Mouse (Mus musculus) B cell, adult 2 months (primary cell): ENCODE measurements around the gene Gpc6.

ENCODE experiments used
- DNase-seq, 2 experiments: peaks; one replicate each; pipeline ENCODE4 v3.0.0; 2022

The Gpc6 gene

DNA sequence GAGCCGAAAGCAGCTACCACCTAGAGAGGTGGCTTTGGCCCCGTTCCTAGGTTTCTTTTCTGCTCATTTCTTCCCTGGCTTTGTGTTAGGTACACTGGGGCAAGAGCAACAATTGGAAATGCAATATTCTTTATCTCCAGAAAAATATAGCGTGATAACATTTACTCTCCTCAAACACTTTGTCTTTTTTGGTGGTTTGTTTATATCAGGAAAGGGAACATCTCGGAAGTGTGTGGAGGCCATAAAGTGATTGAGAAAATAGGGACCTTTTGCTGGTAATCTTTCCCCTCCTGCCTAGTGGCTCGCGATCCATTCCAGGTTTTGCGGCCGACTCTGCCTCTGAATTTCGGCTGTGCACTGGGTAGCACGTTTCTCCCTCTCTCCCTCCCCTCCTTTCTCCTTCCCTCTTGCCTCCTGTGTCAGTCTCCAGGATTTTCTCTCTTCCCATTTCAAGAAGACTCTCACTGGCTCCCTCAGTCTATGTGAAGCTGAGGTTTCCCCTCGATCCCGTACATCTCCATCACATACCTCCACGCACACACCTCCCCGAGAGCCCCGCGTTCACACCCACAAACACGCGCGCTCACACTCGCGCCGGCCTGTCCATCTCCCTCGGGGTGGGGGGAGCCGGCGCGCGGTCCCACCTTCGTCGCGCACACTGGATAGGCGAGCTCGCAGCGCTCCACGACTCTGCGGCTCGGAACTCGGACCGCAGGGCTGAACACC lies at the start of gene Gpc6:
Gene Gpc6, plus strand, starts transcription at position 440 of the 726 bp plus-strand sequence.
- no peak for DNase-seq

DNA sequence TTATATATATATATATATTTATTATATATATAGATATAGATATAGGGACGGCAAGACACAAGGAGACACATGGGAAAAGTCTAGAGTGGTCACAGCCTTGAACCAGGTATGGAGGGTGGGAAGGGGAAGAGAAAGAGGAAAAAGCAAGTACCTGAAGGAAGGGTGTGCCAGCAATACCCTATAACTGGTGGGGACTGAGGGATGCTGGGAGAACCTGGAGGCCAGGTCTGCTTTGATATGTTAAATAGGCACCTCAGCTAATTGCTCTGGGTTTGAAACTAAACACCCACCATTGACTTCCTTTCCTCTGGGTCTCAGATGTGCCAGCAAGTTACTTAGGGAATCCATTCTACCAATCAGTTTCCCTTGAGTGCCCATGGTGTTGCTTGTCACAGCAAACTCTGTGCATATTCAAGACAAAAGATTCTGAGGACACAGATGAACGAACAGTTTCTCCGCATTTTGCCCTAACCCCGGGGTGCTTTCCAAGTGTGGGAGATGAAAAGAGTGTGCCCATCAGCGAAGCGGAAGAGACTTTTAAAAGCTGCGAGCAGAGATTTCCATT lies 42.6 kb upstream of the Gpc6 start:
- DNase-seq = no peak

DNA sequence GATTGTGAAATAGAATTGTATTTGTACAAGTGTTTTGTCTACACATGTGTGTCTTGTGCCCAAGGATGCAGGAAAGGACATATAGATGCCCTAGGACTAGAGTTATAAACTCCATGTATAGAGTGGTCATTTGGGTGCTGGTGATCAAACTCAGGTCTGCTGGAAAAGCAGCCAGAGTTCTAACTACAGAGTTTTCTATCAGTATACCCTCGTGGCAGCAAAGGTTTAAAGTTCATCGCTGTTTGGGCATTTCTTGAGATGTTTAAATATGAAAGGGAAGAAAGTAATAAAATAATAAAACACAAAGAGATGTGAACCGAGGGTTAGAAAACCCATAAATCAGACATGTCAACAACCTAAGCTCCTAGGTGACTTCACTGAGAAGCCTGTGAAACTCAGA lies 30.8 kb upstream of the Gpc6 start:
- no peak for DNase-seq

DNA sequence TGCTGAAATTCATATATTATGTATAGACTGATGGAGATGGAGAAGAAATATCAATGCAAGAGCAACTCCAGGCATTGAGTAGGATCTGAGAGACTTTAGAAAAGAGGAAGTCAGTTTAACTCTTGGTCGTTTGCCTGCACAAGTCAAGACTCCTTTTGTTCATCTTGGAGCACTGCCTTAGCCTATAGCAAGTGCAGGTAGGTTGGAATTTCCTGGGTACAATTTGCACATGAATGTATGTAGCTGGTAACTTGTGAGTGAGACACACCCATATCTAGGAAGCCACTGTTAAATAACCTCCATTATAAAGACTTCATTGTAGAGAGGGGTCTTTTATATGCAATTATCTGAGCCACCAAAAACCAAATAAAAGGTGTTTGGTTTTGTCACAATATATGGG lies 27.1 kb upstream of the Gpc6 start:
- DNase-seq = no peak

DNA sequence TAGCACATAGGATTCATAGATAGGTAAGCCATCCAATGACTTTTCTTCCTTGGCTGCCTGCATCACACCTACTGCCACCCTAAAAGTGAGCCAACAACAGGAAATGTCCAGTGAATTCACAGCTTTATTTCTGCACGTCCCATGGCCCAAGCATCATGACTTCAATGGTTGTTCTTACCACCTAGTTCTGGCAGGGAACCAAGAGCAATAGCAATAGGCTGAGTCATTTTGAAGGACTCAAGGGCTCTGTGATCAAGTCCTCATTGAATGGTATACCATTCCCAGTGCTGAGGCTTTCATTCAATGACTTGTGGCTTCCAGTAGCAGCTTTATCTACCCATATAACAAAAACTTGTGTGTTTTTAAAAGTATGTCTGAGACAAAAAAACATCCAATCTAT lies 13.3 kb upstream of the Gpc6 start:
- no peak for DNase-seq

DNA sequence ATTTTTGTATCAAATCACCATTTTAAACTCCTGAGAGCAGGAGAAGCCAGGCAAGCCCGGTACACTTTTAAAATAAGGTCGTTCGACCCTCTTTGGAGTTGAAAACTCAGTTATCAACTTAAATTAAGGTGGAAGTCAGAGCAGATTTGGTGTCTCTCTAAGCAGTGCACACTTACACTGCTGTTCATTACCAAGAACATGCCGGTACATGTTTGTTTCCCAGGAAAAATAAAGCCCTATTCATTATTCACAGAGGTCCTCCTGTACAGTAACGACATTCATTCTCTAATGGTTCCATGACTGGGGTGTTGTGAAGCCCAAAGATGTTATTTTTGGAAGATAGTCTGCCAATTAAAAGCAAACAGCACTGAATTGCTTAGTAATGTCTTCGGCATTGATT lies 8.2 kb upstream of the Gpc6 start:
- DNase-seq = no peak

DNA sequence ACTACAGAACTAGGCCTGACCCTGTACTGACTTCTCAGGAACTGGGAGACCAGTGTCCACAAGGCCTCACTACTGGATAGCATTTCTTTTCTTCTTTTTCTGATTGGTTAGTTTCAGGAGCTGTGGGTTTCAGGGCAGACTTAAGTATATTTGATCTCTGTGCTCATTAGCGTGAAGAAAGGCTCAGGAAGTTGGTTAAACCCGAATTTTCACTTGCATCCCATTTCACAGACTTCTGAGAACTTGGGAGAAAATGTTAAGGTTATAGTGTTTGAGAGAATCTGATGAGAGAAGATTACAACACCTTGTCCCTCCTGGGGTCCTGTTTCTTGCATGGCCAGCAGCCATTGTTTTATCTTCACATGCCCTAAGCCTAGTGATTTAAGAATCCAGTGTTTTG lies 849 bp upstream of the Gpc6 start:
- no peak for DNase-seq

DNA sequence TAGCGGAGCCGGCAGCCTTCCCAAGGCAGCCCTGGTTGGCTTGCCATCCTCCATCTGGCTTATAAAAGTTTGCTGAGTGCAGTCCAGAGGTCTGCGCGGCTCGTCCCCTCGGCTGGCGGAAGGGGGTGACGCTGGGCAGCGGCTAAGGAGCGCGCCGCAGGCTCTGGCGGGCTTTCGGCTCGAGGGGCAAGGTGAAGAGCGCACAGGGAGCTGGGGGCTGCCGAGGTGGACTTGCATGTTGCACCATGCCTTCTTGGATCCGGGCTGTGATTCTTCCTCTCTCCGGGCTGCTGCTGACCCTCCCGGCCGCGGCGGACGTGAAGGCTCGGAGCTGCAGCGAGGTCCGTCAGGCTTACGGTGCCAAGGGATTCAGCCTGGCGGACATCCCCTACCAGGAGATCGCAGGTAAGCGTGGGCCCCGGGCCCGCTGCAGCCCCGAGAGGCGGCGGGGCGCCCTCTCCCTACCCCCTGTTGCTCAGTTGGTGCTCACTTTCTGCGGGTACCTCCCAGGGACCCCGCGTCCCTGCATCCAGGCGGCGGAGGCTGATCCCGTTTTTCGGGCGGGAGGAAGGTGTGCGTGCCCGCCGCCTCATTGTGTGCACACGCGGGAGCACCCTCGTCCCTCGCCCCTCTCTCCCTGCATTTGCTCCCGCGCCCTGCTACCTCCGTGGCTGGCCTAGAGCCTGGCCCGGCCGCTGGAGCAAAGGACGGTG lies 732 bp downstream of the Gpc6 start:
- no peak for DNase-seq

DNA sequence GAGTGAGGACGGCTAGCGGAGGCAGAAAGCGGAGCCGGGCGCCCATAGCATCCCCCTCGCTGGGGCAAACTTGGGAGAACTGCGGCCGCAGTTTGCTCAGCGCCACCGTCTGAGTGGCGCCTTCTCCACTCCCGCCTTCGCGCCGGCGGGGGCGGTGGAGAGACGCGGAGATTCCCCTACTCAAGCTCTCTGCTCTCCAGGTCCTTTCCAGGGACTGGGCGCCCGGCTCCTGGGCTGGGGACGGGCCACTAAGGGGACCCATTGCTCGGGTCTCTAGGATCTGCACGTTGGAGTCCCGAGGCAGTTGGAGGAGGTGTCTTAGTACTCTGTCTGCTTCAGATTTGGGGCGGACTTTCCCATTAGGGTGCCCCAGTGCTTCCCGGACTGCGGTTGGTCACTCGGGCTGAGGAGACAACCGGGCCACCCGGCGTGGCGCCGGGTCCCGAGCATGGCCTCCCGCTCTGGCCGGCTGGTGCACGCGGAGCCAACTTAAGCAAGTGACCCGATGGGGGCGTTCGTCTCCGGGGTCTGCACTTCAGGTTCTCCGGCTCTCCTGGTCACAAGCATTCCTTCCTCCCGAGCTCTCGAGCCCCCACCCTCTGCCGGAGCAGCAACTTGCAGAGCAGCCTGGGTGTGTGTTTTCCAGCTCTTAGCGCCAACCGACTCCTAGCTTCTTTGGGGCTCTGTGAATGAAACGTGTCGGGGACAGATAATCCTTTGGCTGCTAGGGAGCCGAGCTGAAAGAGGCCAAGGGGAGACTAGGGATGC lies 1.5 kb downstream of the Gpc6 start:
- no peak for DNase-seq

DNA sequence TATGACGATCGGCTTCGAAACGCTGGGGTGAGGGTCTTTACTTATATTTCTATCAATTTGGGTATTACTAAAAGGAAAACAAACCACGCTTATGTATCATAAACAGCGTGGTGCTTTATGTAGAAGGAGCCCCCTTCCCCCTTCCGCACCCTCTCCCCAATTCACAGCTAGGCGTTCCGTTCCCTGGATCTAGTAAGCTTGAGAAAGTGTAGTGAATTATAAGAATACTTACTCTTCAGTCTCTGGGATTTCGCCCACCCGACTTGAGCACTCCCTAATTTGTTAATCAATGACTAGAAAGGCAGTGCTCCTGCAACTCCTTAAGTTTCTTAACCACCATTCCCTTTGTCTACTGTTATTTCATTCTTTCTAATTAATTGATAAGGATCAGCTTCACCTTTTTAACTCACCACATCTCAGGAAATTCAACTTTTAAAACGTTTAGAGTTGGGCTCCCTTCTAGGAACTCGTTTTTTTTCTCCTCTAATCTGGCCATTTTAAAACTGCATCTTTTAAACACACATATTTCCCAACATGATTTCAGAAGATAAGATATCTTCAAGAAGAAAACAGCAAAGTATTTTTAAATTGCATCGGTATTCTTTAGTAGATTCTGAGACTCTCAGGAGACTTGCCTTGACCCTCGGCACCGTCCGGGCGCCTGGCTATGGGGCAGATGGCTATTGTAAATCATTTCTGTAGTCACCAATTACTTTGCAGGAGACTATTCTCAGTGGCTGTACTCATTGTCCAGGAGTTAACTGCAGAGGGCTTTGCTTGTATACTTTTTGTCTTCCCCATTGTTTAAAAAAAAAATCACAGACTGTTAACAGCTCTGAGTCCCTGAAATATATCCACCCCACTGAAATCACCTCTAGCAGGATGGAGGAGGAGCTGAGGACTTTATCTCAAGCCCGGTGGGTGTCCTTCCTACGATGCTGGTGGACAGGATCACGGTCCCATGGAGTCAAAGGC lies 2.5 kb downstream of the Gpc6 start:
- DNase-seq = no peak

DNA sequence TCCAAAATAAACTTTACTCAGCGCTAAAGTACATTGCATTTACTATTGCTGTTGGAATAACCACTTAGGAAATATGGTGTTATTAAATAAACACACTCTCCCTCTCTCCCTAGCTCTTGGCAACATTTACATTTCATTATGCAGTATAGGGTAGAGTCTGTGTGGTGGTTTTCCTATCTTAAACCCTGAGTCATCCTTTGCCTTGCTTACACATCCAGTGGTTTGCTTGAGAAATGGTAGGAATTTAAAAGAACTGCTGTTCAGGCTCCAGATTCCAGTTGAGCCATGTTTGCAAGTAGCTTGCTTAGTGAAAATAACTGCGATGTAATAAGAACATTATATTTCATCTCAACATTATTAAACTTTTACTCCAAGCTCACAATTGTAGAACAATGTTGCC lies 3.3 kb downstream of the Gpc6 start:
- no peak for DNase-seq

DNA sequence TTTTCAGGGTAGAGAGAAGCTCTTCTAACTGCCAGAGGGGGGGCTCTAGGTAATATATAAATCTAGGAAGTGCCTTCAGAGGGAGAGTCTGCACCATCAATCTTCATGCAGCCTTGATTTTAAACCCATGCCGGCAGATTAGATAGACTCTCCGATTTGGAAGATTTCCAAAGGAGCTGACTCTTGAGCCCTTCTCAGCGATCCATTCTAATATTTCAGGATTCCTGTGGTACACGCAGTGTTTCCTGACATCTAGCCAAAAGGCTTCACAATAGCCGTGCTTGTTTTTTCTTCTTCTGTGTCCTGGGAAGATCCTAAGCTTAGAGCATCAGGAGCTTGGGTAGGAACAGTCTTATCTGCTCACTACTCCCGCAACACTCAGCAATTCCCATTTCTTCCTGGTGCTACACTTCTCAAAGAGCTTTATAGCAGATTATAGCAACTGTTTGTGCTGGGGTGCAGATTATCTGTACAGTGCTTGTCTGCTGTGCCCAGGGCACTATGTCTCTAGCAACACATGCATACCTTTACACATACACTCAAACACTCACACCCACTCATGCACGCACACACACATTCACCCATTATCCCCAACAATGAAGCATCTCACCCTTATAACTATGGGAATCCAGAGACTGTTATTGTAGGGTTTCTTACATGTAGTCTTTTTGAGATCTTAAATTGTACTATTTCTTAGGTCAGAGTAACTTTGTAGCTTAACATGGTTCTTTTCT lies 3.8 kb downstream of the Gpc6 start:
- no peak for DNase-seq

DNA sequence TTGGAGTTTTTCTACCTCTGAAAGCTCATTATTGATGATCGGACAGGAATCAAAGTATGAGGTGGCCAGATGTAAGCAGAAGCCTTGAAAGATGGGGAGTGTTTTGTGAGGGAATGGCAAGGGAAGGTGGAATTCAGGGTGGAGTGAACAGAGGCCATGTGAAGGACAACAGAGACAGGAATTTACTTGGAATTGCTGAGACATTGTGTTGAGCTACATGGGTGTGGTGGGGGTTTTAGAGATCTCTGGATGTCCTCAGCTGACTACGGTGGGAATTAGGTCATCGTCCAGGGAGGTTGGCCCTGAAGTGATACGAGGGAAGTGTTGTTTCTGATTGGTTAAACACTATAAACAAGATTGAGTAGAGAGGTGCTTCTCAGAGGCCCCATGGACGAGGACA lies 8.7 kb downstream of the Gpc6 start:
- DNase-seq = no peak

DNA sequence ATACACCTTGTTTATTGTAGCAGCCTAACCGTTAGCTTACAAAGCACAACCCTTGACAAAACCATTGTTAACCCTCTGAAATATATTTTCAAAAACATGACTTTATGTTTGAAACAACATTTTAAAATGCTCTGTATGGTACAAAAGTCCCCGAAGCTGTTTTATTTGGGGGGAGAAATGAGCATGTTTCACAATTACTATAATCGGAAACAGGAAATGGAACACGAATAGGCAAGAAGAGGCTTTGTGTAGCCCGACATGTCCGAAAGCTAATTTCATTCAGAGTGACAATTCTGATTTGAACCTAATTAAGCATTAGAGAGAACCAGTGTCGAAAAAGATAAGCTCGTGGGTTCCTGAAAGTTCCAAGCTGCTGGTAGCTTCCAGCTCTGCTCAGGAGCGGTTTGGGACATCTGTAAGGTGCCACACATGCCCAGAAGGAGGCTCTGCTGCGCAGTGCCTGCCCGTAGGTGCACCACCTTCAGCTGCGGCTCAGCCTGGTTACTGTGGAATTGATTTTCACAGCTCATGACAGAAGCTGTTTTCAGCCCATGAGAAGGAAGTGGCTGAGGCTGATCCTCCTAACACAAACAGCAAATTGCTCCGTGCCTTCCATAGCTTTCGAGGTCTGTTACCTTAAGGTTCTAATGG lies 12.9 kb downstream of the Gpc6 start:
- DNase-seq = no peak

DNA sequence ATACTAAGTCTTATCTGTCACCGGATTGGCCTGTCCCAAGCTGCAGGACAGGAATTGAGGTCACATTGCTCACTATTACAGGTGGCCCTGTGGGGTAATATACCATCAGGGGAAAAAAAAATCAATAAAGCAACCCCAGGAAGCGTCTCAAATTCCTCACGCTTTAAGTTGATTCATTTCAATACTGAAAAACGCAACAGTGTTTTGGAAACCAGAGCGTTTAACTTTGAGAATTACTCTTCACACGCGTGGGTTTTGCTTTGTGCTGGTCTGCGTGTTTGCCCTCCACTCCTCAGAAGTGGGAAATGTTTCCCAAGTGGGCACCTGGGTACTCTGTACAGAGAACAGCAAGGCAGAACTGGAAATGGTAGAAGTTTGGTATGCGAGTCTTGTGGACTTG lies 13.6 kb downstream of the Gpc6 start:
- no peak for DNase-seq

DNA sequence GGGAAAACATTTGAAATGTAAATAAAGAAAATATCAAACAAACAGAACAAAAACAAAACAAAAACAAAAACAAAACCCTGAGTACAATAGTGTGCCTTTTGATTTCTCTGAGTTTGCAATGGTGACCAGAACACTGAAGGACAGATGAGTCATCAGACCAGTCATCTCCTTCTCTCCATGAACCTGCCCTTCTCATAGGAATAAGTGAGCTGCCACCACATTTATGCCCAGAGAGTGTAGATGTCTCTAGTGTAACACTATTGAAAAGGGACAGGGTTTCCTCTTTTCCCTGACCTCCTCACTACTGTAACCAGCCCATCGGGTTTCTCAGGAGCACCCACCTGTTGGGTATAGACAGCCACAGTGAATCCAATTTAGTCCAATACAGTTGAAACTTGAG lies 14.4 kb downstream of the Gpc6 start:
- no peak for DNase-seq

DNA sequence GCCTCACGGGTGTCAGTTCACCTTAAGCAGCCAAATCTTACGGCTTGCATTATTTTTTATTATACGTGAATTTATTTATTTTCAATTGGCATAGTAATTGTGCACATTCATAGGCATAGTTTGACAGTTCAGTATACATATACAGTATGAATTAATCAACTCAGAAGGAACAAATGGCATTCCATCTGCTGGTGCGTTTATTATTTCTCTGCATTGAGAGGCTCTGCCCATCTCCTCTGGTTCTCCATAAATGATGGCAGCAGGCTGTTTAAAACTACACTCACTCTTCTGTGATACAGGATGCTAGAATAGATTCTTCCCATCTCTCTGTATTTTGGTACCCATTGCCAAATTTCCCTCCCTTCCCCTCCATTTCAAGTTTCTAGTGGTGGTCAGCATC lies 16.7 kb downstream of the Gpc6 start:
- DNase-seq = no peak

DNA sequence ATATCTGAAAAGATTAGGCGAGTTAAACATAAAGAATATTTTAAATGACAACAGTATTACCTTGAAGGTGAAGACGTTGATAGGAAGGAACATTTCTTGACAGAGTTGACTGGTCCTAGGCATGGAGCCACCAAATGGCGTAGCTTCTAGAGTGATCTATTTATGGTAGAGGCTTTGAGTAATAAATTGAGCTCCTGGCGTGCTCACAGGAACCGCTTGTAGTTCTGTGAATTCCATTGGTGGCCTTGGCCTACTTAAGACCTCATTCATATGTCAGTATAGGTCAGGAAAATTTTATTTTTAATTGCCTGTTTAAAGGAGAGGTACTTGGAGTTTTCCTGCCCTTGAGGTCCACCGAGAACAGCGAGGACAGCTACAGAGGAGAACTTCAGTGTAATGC lies 18.6 kb downstream of the Gpc6 start:
- DNase-seq = no peak

DNA sequence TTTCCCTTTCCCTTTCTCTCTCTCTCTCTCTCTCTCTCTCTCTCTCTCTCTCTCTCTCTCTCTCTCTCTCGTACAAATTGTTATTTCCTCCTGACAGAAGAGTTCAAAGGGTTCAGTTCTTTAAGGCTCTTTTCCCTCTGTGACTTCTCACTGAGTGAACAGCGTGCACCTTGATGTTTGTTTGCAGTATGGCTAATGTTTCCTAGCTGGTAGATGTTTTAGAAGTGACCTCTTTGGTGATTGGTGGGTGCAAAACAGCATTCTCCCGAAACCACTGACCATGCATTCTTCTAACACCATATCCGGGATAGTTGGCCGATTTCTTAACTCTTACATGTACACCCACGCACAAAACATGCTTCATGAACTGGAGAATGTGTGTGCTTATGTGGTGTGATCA lies 20.9 kb downstream of the Gpc6 start:
- DNase-seq = no peak

DNA sequence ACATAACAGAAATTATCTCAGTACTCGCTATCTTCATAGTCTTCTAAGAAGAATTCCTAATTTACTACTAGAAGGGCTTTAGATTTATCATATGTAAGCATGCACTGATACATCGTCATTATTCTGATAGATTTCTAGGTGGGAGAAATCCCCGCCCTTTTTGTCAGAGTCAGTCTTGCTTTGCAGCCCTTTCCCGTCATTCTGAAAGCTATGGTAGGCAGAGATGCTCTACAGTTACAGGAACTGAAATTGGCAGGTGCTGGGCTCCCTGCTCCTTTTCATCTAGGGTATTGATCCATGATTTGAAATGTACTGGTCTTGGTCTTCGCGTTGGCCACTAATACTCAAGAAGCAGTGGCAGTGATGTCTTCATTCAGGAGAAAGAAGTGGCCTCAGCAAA lies 22.3 kb downstream of the Gpc6 start:
- DNase-seq = no peak

DNA sequence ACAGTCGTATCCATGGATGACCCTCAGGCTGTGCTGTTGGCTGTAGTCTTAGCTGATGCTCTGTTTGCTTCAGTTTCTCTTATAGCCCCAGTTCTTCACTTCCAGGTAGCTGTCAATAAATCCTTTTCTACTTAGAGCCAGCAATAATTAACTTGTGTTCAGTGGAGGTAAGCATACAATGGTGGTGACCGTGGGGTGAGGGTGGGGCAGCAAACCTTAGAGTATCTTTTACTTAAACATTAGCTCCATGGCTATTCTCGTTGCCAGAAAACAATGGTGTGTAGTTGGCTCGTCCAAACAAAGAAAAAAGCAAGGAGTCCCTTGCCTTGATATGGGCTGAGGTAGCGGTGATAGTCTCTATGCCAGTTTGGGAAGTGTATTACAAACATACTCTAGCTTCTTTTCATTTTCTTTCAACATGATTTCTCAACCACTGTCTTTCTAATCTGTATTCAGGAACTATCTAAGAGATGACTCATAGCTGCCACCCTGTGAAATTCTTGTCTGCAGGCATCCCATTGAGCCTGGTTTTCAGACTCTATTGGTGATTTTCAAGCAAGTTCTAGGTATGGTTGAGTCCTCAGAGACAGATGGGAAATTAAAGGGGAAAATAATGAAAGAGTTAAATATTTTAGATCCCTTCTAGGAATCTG lies 22.9 kb downstream of the Gpc6 start:
- DNase-seq = no peak
